22 mouse cellular contexts compared by ENCODE assay signal in genomic region chr13:88938564-88938963, GRCm38 (mm10).
DNase-seq lines count a peak whose midpoint lies in the region; ATAC-seq lines count a peak whose summit lies in the region.
"Had no signal": no experiment of that assay in that cellular context is flagged by ENCODE, and none has a peak within 500 bp of the region (broad histone marks: within the 10 kb centered on the region; RNA-seq: fewer than 3 reads in every experiment).

No protein-coding gene starts in this region.

- no peak for ATAC-seq in monocyte, adult 5-6 weeks (replicated peaks; ENCODE audit: insufficient number of reproducible peaks, low FRiP score, low TSS enrichment, poor library complexity, severe bottlenecking)
- ATAC-seq in cerebellum, adult (ENCODE audit: insufficient number of reproducible peaks, low FRiP score, low TSS enrichment) = no peak
- ATAC-seq: CD4-positive, CD25-positive, alpha-beta regulatory T cell, adult 4 months; forebrain, embryonic 13.5 days; forebrain, embryonic 16.5 days; Patski had no signal

- DNase-seq in layer of hippocampus, adult 9-11 months = peak; percentile 28
- DNase-seq in layer of hippocampus, adult 9-10 months (ENCODE audit: low spot score) = no peak
- DNase-seq in 416B (ENCODE audit: low read depth) = peak; percentile 66
- peak; percentile 93 for DNase-seq in Muller cell, postnatal 12 days (ENCODE audit: inconsistent ontology term)
- peak; percentile 1 for DNase-seq in fibroblast of lung, adult 2 months (ENCODE audit: low read depth)
- DNase-seq in kidney, adult 11 months = no peak
- DNase-seq: adrenal gland, postnatal 10 days; adrenal gland, postnatal 36 days; B cell, adult 2 months; cerebellum, adult 11-12 months; cerebellum, adult 8-10 months; cerebellum, postnatal 10 days; cerebellum, postnatal 36 days; embryo, embryonic 11 days; gastrocnemius, adult 2 months; gastrocnemius, postnatal 14 days had no signal

Comparison
In these comparisons a context has a peak if more than half of its experiments do, and no peak if none do; other contexts are left out.
1. DNase-seq: peak in layer of hippocampus, adult 9-11 months (single experiment), 416B (single experiment), Muller cell, postnatal 12 days (single experiment) and fibroblast of lung, adult 2 months (single experiment); none in layer of hippocampus, adult 9-10 months (single experiment) and kidney, adult 11 months (single experiment).